Mouse (Mus musculus): ENCODE measurements around the gene Pip4k2c.

DNA sequence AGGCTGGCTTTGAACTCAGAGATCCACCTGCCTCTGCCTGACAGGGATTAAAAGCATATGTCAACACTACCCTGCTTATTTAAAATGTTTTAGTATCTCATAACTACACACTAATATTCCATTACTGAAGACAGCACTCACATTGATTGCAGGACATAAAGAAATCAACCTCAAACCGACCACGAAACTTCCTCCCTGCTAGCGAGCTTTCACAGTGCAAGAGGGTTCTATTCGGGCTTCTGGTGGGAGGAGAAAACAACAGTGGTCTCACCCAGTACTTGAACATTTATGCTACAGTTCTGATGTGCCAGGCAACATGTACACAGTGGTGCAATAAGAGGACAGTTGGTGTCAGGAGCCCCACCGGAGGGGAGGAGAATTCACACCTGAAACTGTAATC lies 39.4 kb upstream of the Pip4k2c start:
- TF ChIP-seq CTCF (IDR thresholded peaks at IDR 0.05; ENCODE audit: low read depth) (no peak), EP300 (IDR thresholded peaks at IDR 0.05; ENCODE audit: low read depth) (no peak)

All from heart, postnatal 0 days (tissue).